Comparison of ENCODE assay signal across 9 mouse cellular contexts in the genomic region with DNA sequence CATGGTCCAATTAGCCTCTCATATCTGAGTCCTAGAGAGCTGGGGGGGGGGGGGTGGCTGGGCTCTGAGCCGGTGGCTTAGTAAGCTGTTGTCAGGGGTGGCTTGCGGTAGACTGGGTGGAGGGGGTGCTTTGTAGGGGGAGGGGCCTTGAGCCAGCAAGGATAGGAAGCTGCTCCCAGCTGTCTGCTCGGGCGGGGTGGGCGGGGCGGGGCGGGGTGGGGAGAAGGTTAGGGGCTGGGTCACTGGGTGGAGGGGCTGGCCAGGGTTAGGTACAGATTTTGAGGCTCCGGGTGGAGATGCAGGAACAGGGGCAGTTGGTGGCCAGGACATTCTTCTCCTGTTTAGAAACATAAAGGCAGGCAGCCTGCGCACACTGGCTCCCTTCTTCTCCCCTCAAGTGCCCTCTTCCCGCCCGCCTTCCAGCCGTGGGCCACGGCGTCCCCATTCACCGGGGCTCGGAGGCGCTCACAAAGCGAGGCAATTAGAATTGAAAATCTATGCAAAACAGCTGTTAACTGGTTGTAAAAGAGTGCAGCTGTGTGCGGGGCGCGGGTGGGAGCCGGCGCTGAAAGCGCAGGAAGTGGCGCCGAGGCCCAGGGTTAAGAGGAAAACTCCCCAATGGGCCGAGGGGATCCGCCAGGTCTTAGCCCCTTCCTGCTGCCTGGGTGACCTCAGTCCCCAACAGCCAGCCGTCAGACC. TPM values are rescaled to one million over a fixed set of nuclear protein-coding genes. Genes with fewer than 3 reads are reported as not detected.
DNase-seq lines count a peak whose midpoint lies in the region; ATAC-seq lines count a peak whose summit lies in the region.
"Had no signal": no experiment of that assay in that cellular context is flagged by ENCODE, and none has a peak within 500 bp of the region (broad histone marks: within the 10 kb centered on the region; RNA-seq: fewer than 3 reads in every experiment).

No protein-coding gene starts in this region.

- ATAC-seq in lung, embryonic 16.5 days (ENCODE audit: low read depth): peak; percentile 19; the same call in 1 of the 2 replicates
- ATAC-seq in neural tube, embryonic 13.5 days (ENCODE audit: low read depth): peak; percentile 16; the same call in 1 of the 2 replicates
- ATAC-seq in erythroblast, adult 5-6 weeks (replicated peaks; ENCODE audit: low FRiP score, poor library complexity, severe bottlenecking): no peak

- WGBS in lung, embryonic 16.5 days: 6% methylated on average over 29 of the region's 29 CpGs
- WGBS in embryonic facial prominence, embryonic 10.5 days: under 1% methylated on average over 29 of the region's 29 CpGs
- under 1% methylated on average over 29 of the region's 29 CpGs for WGBS in limb, embryonic 10.5 days
- 2% methylated on average over 29 of the region's 29 CpGs for WGBS in neural tube, embryonic 13.5 days

- 0 out of 2 replicates have a peak overlapping the region, but pooled peaks have one; percentile 15 for H3K4me3 ChIP-seq in lung, embryonic 16.5 days (ENCODE audit: low read length)
- peak overlapping the region; percentile 48 for H3K4me3 ChIP-seq in embryonic facial prominence, embryonic 10.5 days
- H3K4me3 ChIP-seq in limb, embryonic 10.5 days: peak overlapping the region; percentile 42
- 0 out of 2 replicates have a peak overlapping the region, but pooled peaks have one; percentile 2 for H3K4me3 ChIP-seq in neural tube, embryonic 13.5 days
- H3K4me3 ChIP-seq: erythroblast, embryonic 14.5 days had no signal

- peak overlapping the region; percentile 79 for H3K27ac ChIP-seq in lung, embryonic 16.5 days (ENCODE audit: low read length)
- H3K27ac ChIP-seq in embryonic facial prominence, embryonic 10.5 days (replicated peaks): peak overlapping the region; percentile 80
- peak overlapping the region; percentile 80 for H3K27ac ChIP-seq in limb, embryonic 10.5 days
- H3K27ac ChIP-seq in neural tube, embryonic 13.5 days (replicated peaks): peak overlapping the region; percentile 97

- H3K27me3 ChIP-seq in lung, embryonic 16.5 days (ENCODE audit: control insufficient read depth, insufficient read depth, low read depth, low read length): no peaks in the 10 kb centered on the region; the same call in 1 of the 2 replicates
- H3K27me3 ChIP-seq in embryonic facial prominence, embryonic 10.5 days (replicated peaks; ENCODE audit: low read depth, poor library complexity, severe bottlenecking): peaks cover 75% of the 10 kb centered on the region
- peaks cover 27% of the 10 kb centered on the region for H3K27me3 ChIP-seq in limb, embryonic 10.5 days (ENCODE audit: low read depth, poor library complexity, severe bottlenecking)
- H3K27me3 ChIP-seq in neural tube, embryonic 13.5 days: no peaks in the 10 kb centered on the region

- H3K4me1 ChIP-seq in lung, embryonic 16.5 days (replicated peaks; ENCODE audit: control insufficient read depth, insufficient read depth, low read length): peaks cover 78% of the 10 kb centered on the region
- peaks cover 97% of the 10 kb centered on the region for H3K4me1 ChIP-seq in embryonic facial prominence, embryonic 10.5 days
- peaks cover 97% of the 10 kb centered on the region for H3K4me1 ChIP-seq in limb, embryonic 10.5 days
- peaks cover 88% of the 10 kb centered on the region for H3K4me1 ChIP-seq in neural tube, embryonic 13.5 days (replicated peaks)

- H3K9ac ChIP-seq in lung, embryonic 16.5 days (ENCODE audit: low read length): peak overlapping the region; percentile 51; the same call in 1 of the 2 replicates
- H3K9ac ChIP-seq in neural tube, embryonic 13.5 days: peak overlapping the region; percentile 63

- no peak for DNase-seq in lung, postnatal 36 days
- DNase-seq in embryonic facial prominence, embryonic 10.5 days (ENCODE audit: low spot score): peak; percentile 71
- peak; percentile 65 for DNase-seq in limb, embryonic 10.5 days (ENCODE audit: low spot score)
- DNase-seq in ovary, adult 18-20 months (ENCODE audit: low spot score): no peak
- DNase-seq in cerebellum, postnatal 14 days: no peak

- H3K9me3 ChIP-seq in lung, embryonic 16.5 days (ENCODE audit: control insufficient read depth, low read length): no peaks in the 10 kb centered on the region
- H3K9me3 ChIP-seq in embryonic facial prominence, embryonic 10.5 days: no peaks in the 10 kb centered on the region
- no peaks in the 10 kb centered on the region for H3K9me3 ChIP-seq in limb, embryonic 10.5 days (replicated peaks)
- H3K9me3 ChIP-seq in neural tube, embryonic 13.5 days: no peaks in the 10 kb centered on the region

- no peaks in the 10 kb centered on the region for H3K36me3 ChIP-seq in lung, embryonic 16.5 days (ENCODE audit: control insufficient read depth, insufficient read depth, low read length)
- H3K36me3 ChIP-seq in embryonic facial prominence, embryonic 10.5 days (replicated peaks): no peaks in the 10 kb centered on the region
- no peaks in the 10 kb centered on the region for H3K36me3 ChIP-seq in limb, embryonic 10.5 days
- no peaks in the 10 kb centered on the region for H3K36me3 ChIP-seq in neural tube, embryonic 13.5 days

- H3K4me2 ChIP-seq in lung, embryonic 16.5 days (ENCODE audit: low read depth, low read length): peak overlapping the region; percentile 38
- peak overlapping the region; percentile 75 for H3K4me2 ChIP-seq in neural tube, embryonic 13.5 days

RNA-seq across cellular contexts. Expression of a gene that starts 56.4 kb away (rescaled TPM):
- polyA plus RNA-seq in lung, embryonic 16.5 days (2015; fragmentation: Nextera tagmentation; extraction: Ambion mirVana): 90.8 and 99.5 TPM in 2 replicates
- 156 TPM in 2 replicates for polyA plus RNA-seq in embryonic facial prominence, embryonic 10.5 days (2016; fragmentation: Nextera tagmentation; extraction: Ambion mirVana)
- 153 and 167 TPM in 2 replicates for polyA plus RNA-seq in limb, embryonic 10.5 days (2016; fragmentation: Nextera tagmentation; extraction: Ambion mirVana)
- 20.1 and 21.5 TPM in 2 replicates for polyA plus RNA-seq in neural tube, embryonic 13.5 days (2015; fragmentation: Nextera tagmentation; extraction: Ambion mirVana)
- 13.3 and 32.0 TPM in 2 replicates for total RNA-seq in erythroblast, adult 5-6 weeks (2015; ENCODE audit: low replicate concordance)
- total RNA-seq in erythroblast, adult 5-6 weeks (2017; ENCODE audit: low replicate concordance): 4.3 and 14.3 TPM in 2 replicates

Comparison
In these comparisons a context has a peak if more than half of its experiments do, and no peak if none do; other contexts are left out.
1. DNase-seq: peak in embryonic facial prominence, embryonic 10.5 days (single experiment) and limb, embryonic 10.5 days (single experiment); none in lung, postnatal 36 days (single experiment), ovary, adult 18-20 months (single experiment) and cerebellum, postnatal 14 days (0 of 2).
2. Peak in every context shown above with its lines, with median percentiles within 50 percentile points of each other: H3K27ac ChIP-seq and H3K4me3 ChIP-seq.